Mouse (Mus musculus): ENCODE results near the gene Olfr958.

DNA sequence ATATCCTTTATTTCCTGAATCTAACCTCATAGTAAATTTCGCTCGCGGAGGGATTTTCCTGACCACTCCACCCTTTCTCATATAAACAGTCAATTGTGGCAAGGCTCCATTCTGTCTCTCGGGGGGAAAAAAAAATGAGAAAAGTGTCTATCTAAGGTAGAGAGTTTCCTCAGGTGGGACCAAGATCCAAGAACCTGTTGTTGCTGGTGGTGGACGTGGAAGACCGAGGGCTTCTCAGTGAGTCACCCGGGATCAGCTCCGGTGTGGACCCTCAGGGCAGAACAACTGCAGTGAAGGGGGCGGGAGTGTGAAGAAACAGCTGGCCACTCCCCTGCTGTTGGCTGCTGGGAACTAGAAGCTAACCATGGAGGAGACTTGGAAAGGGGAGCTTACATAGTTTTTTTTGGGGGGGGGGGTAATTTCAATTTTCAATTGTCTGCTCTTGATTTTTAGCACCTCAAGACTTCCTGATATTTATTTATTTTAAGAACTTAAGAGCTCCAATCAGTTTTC lies 49.5 kb upstream of the Olfr958 start:
- TF ChIP-seq CTCF (IDR thresholded peaks at IDR 0.05; ENCODE audit: borderline replicate concordance, extremely low read depth, insufficient read depth, insufficient read length) (no peak), POLR2A (IDR thresholded peaks at IDR 0.05; ENCODE audit: borderline replicate concordance, extremely low read depth, insufficient read depth, insufficient read length, poor library complexity, severe bottlenecking) (no peak)

Measured in brain, embryonic 14.5 days (tissue).